Mouse (Mus musculus) cerebellum, adult 2 months (tissue): ENCODE measurements at regions not wholly inside any gene's neighbourhood (a gene's known extent, or its start where the extent isn't known, plus 50 kb on each side); places are given as distances from the start of the nearest gene placed in this dataset.

Source experiments
- CTCF ChIP-seq: fragments of 200-500 bp; IDR thresholded peaks from 2 replicates; pipeline ENCODE4 v1.5.1; 2011; ENCODE audit warnings: low read depth, mild to moderate bottlenecking, control low read depth, low read length, moderate library complexity, borderline replicate concordance; ENCODE audit not compliant: insufficient read depth
- POLR2A ChIP-seq: fragments of 200-500 bp; IDR thresholded peaks from 2 replicates; pipeline ENCODE4 v1.6.1; 2011; ENCODE audit warnings: low read length, control low read depth, borderline replicate concordance; ENCODE audit not compliant: insufficient read depth

- TF ChIP-seq CTCF (no peak), POLR2A (no peak)
Measured at GRCm38 (mm10) chr12:27140335-27140702, 202.1 kb downstream of the Sox11 start.
